Mouse (Mus musculus) thymus, adult 2 months (tissue): Measurements from ENCODE around the gene Tmem268. TPM values are rescaled to one million over a fixed set of nuclear protein-coding genes. Genes with fewer than 3 reads are reported as not detected.

ENCODE experiments used
- DNase-seq: peaks from one replicate; pipeline ENCODE4 v3.0.0; 2021
- H3K27ac ChIP-seq: fragments of 200-500 bp; 2 replicates; pipeline ENCODE4 v1.5.1; 2012; ENCODE audit warnings: low read length, control low read depth; ENCODE audit not compliant: control insufficient read depth, insufficient read depth
- H3K27me3 ChIP-seq: fragments of 200-500 bp; 2 replicates; pipeline ENCODE4 v1.6.1; 2012; ENCODE audit warnings: mild to moderate bottlenecking, low read length, moderate library complexity, mixed read lengths; ENCODE audit not compliant: control insufficient read depth, insufficient read depth
- H3K36me3 ChIP-seq: fragments of 200-500 bp; 2 replicates; pipeline ENCODE4 v1.6.1; 2012; ENCODE audit warnings: mild to moderate bottlenecking, low read length, moderate library complexity; ENCODE audit not compliant: control insufficient read depth, insufficient read depth
- H3K4me1 ChIP-seq: fragments of 200-500 bp; replicated peaks from 2 replicates; pipeline ENCODE4 v1.6.1; 2012; ENCODE audit warnings: low read length; ENCODE audit not compliant: control insufficient read depth, insufficient read depth
- H3K4me3 ChIP-seq: fragments of 200-500 bp; 2 replicates; pipeline ENCODE4 v1.5.1; 2012; ENCODE audit warnings: mild to moderate bottlenecking, low read length, control low read depth, moderate library complexity; ENCODE audit not compliant: control insufficient read depth, insufficient read depth
- CTCF ChIP-seq: fragments of 200-500 bp; IDR thresholded peaks from 2 replicates; pipeline ENCODE4 v1.5.1; 2012; ENCODE audit warnings: mild to moderate bottlenecking, control low read depth, low read length, moderate library complexity, borderline replicate concordance; ENCODE audit not compliant: control insufficient read depth, poor library complexity, insufficient read depth; ENCODE audit errors: extremely low read depth
- POLR2A ChIP-seq: fragments of 200-500 bp; IDR thresholded peaks from 2 replicates; pipeline ENCODE4 v1.6.1; 2012; ENCODE audit warnings: mild to moderate bottlenecking, low read length, control low read depth, moderate library complexity; ENCODE audit not compliant: control insufficient read depth, poor library complexity, insufficient read depth; ENCODE audit errors: extremely low read depth
- WGBS: fragments of 180-500 bp; shearing (Covaris S2); methylation state at CpG from one replicate; pipeline ENCODE4 v1.1.7; 2018; 5-methylcytosine and 5-hydroxymethylcytosine counted together
- polyA plus RNA-seq: library from polyadenylated mRNA; depleted of rRNA; stranded (reverse); fragments of >200 nt; gene quantifications from 2 replicates; pipeline ENCODE4 v1.2.3, GENCODE M21; 2012

The Tmem268 gene
- polyA plus RNA-seq, 1 experiment, result 15.7 TPM

- Histone ChIP-seq H3K27ac (no peak overlapping the region), H3K27me3 (no peaks in the 10 kb centered on the region), H3K4me3 (no peak overlapping the region), H3K36me3 (no peaks in the 10 kb centered on the region), H3K4me1 (no peaks in the 10 kb centered on the region)
- DNase-seq, result no peak
- 91% methylated on average over 6 of the region's 6 CpGs for WGBS
- TF ChIP-seq CTCF, result no peak
- no peak for TF ChIP-seq POLR2A
These were observed 21.5 kb downstream of the Tmem268 start for GRCm38 (mm10) chr4:63580078-63580477.

- Histone ChIP-seq H3K4me1 (no peaks in the 10 kb centered on the region), H3K36me3 (no peaks in the 10 kb centered on the region), H3K27ac (no peak overlapping the region), H3K27me3 (no peaks in the 10 kb centered on the region), H3K4me3 (no peak overlapping the region)
- WGBS, result 94% methylated on average over 5 of the region's 5 CpGs
- no peak for DNase-seq
- no peak for TF ChIP-seq POLR2A
- TF ChIP-seq CTCF, result no peak
These were observed 24.0 kb downstream of the Tmem268 start for GRCm38 (mm10) chr4:63582580-63582979.

- Histone ChIP-seq H3K27me3 (no peaks in the 10 kb centered on the region), H3K4me3 (no peak overlapping the region), H3K27ac (no peak overlapping the region), H3K36me3 (no peaks in the 10 kb centered on the region), H3K4me1 (no peaks in the 10 kb centered on the region)
- no peak for DNase-seq
- WGBS, result 98% methylated on average over 10 of the region's 10 CpGs
- TF ChIP-seq POLR2A (no peak), CTCF (no peak)
These were observed 26.6 kb downstream of the Tmem268 start for GRCm38 (mm10) chr4:63585216-63585615.

GRCm38 (mm10) chr4:63586240-63586639, 27.7 kb downstream of the Tmem268 start:
- Histone ChIP-seq H3K4me1 (peaks cover 3% of the 10 kb centered on the region; the same call in 1 of the 2 replicates), H3K4me3 (no peak overlapping the region), H3K27me3 (no peaks in the 10 kb centered on the region), H3K36me3 (no peaks in the 10 kb centered on the region), H3K27ac (no peak overlapping the region)
- no peak for TF ChIP-seq POLR2A
- TF ChIP-seq CTCF, result no peak
- no peak for DNase-seq
- 74% methylated on average over 2 of the region's 2 CpGs for WGBS

GRCm38 (mm10) chr4:63589987-63590386, 31.4 kb downstream of the Tmem268 start:
- no peaks in the 10 kb centered on the region for H3K27me3 ChIP-seq
- DNase-seq, result no peak
- WGBS, result 7% methylated on average over 7 of the region's 7 CpGs
- peaks cover 11% of the 10 kb centered on the region for H3K4me1 ChIP-seq
- H3K27ac ChIP-seq, result no peak overlapping the region
- no peaks in the 10 kb centered on the region for H3K36me3 ChIP-seq
- H3K4me3 ChIP-seq, result no peak overlapping the region
- no peak for TF ChIP-seq POLR2A
- TF ChIP-seq CTCF, result no peak

- 18% methylated on average over 4 of the region's 4 CpGs for WGBS
- H3K27me3 ChIP-seq, result no peaks in the 10 kb centered on the region
- TF ChIP-seq CTCF (no peak), POLR2A (no peak)
These were observed 32.0 kb downstream of the Tmem268 start for GRCm38 (mm10) chr4:63590538-63590937.

GRCm38 (mm10) chr4:63594459-63595110, 36.0 kb downstream of the Tmem268 start:
- no peak for TF ChIP-seq POLR2A
- no peak for TF ChIP-seq CTCF
- no peaks in the 10 kb centered on the region for H3K27me3 ChIP-seq
- no peak overlapping the region for H3K27ac ChIP-seq
- peaks cover 11% of the 10 kb centered on the region for H3K4me1 ChIP-seq
- no peaks in the 10 kb centered on the region for H3K36me3 ChIP-seq
- H3K4me3 ChIP-seq, result no peak overlapping the region
- DNase-seq, result no peak
- WGBS, result 65% methylated on average over 5 of the region's 5 CpGs

More at GRCm38 (mm10) chr4:63590538-63590937, 32.0 kb downstream of the Tmem268 start:
- no peak overlapping the region for H3K4me3 ChIP-seq
- no peak overlapping the region for H3K27ac ChIP-seq
- H3K36me3 ChIP-seq, result no peaks in the 10 kb centered on the region
- peaks cover 11% of the 10 kb centered on the region for H3K4me1 ChIP-seq
- DNase-seq, result no peak
